Mouse (Mus musculus) liver, adult (tissue): Measurements from ENCODE around the gene Gm10770.
"Not testable (repeated sequence)": the region's sequence is repeated elsewhere in the genome, so short reads cannot be mapped to it uniquely, and the experiment has no call there.

Experiments
- GATA4 ChIP-seq: IDR thresholded peaks from 2 replicates; pipeline ENCODE4 v1.6.1; 2014; ENCODE audit warnings: mild to moderate bottlenecking, low read length; ENCODE audit not compliant: insufficient replicate concordance

Gene Gm10770

DNA sequence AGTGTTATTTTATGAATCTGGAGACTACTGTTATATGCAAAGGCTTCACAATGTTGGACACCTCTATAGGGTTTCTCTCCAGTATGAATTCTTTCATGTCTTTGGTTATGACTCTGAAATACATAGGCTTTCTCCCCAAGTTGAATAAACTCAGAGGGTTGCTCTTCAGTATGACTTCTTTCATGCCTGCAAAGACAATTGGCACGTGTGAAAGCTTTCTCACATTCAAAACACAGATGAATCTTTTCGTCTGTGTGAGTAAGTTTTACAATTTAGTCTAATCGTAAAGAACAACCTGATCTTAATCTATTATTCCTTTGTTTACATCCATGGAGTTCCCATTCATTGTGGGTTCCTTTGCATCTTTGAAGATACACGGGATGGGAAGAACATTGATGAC, at the start of gene Gm10770:
TSS of gene Gm10770 (minus strand) at position 101 of the 400 bp plus-strand sequence.
- TF ChIP-seq GATA4: not testable (repeated sequence)

DNA sequence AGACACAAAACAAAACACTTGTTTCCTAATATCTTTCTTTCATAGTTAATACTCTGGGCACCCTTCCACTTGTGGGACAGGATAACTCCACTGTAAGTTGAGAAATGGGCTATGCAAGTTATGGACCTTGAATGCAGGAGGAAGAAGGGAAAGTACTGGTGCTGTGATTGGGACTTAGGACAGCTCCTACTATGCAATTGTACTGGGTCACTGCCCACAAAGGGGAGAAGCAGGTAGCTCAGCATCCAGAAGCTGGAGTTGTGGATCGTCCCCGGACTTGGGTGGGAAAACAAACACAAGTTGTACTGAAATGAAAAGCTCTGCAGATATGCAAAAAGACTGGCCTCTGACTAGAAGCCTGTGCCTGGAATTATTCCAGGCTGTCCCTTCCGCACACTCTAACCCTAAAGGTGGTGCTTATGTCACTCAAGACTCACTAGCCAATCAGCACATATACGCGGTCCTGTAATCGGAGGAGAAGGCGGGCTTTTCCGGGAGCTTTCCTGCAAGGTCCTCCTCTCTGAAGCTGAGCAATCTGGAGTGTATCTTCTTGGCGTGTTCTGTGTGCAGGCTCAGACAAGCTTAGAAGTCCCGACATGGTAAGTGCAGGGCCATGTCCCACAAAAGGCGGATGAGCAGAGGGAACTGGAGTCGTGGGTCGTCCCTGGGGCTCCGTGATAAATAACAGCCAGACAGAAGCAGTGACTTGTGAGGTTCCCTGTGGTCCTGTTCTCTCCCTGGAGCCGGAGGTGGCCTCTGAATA, 38.3 kb upstream of the Gm10770 start, which contains the start of gene Zfp937:
TSS of gene Zfp937 (plus strand) at position 474 of the 763 bp plus-strand sequence.
- not testable (repeated sequence) for TF ChIP-seq GATA4

DNA sequence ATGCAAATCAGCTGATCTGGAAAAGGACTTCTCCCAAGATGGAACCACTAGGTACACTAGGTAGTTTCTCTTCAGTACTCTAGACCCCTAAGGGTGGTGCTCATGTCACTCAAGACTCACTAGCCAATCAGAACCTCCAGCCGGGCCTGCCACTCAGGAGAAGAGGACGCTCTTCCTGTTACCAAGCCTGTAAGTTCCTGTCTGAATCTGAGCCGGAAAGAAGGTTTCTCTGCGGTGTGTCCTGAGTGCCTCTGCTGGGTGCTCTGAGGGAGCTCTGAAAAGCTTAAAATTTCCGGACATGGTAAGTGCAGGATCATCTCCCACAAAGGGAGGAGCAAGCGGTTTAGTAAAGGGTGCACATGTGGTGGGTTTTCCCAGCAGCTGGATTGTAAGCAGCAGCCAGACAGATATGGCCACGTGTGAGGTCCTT, 2.1 kb upstream of the Gm10770 start, which contains the start of gene Gm14139:
TSS of gene Gm14139 (plus strand) at position 186 of the 430 bp plus-strand sequence.
- TF ChIP-seq GATA4: not testable (repeated sequence)

DNA sequence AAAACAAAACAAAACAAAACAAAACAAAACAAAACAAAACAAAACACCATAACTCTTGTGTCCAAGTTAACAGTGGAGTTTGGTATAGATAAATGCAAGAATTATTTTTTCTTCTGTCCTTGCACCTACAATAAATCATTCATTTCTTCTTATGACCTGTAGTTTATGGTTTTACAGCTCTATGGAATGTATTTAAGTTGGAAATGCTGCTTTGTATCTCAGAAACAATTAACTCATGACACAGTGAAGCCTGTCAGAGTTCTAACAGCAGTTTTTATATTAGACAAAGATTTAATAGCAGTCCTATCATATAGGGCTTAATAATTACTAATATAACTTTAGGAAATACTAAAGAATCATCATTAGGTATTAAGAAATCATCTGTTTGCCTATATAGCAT, 5.6 kb downstream of the Gm10770 start:
- no peak for TF ChIP-seq GATA4

DNA sequence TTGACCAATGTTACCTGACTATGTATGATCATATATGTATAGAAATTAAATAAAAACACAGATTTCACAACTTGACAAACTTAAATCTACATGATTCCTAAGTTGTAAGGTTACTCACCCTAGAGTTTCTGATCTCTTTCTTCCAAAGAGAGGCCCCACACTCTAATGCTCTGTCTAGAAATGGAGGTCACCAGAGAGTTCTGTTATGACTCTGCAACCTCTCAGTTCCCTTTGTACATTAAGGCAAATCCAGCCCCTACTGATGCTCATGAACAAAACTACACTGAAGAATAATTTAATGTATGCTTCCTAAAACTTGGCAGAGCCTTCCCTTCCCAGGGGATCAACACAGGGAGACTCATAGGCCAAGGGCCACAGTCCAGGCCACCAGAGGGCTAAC, 12.8 kb downstream of the Gm10770 start:
- no peak for TF ChIP-seq GATA4

DNA sequence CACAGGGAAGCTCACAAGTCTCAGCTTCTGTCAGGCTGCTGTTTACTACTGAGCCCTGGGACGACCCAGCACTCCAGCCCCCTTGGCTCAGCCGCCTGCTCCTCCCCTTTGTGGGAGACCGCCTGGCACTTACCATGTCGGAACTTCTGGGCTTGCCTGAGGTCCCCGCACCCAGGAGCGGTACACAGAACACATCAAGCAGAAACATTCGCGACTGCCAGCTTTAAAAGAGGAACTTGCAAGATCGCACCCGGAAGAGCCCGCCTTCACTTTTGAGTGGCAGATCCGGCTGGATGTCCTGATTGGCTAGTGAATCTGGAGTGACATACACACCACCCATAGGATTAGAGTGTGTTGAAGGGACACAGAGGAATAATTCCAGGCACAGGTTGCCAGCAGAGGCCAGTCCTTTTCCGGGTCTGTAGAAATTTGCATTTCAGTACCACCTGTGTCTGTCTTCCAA, 43.0 kb downstream of the Gm10770 start, which contains the start of gene Zfp120:
TSS of gene Zfp120 (minus strand) at position 274 of the 463 bp plus-strand sequence.
- no peak for TF ChIP-seq GATA4

DNA sequence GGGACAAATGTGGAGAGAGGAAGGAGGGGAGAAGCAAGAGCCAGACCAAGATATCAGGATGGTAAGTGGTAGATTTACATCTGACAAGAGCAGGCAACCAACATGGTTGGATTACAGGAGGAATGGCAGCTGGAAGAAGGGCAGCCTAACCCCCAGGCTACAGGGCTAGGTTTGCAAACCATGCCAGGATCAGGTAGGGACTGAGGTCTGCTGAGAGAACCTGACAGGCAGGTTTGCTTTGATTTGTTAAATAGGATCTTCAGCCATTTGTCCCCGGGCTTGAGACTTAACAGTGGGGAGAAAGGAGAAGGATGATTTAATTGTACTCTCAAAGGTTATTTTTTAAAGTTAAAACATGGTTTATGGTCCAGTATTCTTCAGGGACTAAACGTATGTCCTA, 46.7 kb downstream of the Gm10770 start:
- no peak for TF ChIP-seq GATA4
